Comparison of ENCODE assay signal across 7 mouse cellular contexts in genomic region chr7:80457241-80457640, GRCm38 (mm10). TPM values are rescaled to one million over a fixed set of nuclear protein-coding genes. Genes with fewer than 3 reads are reported as not detected.
DNase-seq lines count a peak whose midpoint lies in the region; ATAC-seq and TF ChIP-seq lines count a peak whose summit lies in the region.

No protein-coding gene starts in this region.

- H3K9me3 ChIP-seq in liver, embryonic 14.5 days (ENCODE audit: control insufficient read depth, low read length): no peaks in the 10 kb centered on the region
- H3K9me3 ChIP-seq in stomach, embryonic 16.5 days (replicated peaks; ENCODE audit: control insufficient read depth, low read length): no peaks in the 10 kb centered on the region

- no peak overlapping the region for H3K9ac ChIP-seq in liver, embryonic 14.5 days (replicated peaks)
- no peak overlapping the region for H3K9ac ChIP-seq in stomach, embryonic 16.5 days (ENCODE audit: low read length)

- WGBS in liver, embryonic 14.5 days (ENCODE audit: insufficient replicate concordance): 78% methylated on average over 6 of the region's 6 CpGs
- WGBS in stomach, embryonic 16.5 days: 47% methylated on average over 6 of the region's 6 CpGs

- peaks cover 0 to 6% of the 10 kb centered on the region in 2 experiments; a peak in 1 of 4 replicates for H3K4me1 ChIP-seq in liver, embryonic 14.5 days (replicated peaks; ENCODE audit: control insufficient read depth in 2 of 2, insufficient read depth in 2 of 2, low read length in 1 of 2)
- peaks cover 19% of the 10 kb centered on the region for H3K4me1 ChIP-seq in stomach, embryonic 16.5 days (ENCODE audit: control insufficient read depth, insufficient read depth, low read length)

- peak overlapping the region; percentile 72 for H3K27ac ChIP-seq in gastrocnemius, adult 2 months
- no peak overlapping the region for H3K27ac ChIP-seq in liver, embryonic 14.5 days
- no peak overlapping the region for H3K27ac ChIP-seq in stomach, embryonic 16.5 days (ENCODE audit: low read length)

- DNase-seq in left cerebral cortex, adult 11 months (ENCODE audit: low spot score): peak; percentile 18
- no peak for DNase-seq in left cerebral cortex, postnatal 36 days (ENCODE audit: low spot score in 2 of 2)
- DNase-seq in gastrocnemius, adult 2 months: peak; percentile 81
- no peak for DNase-seq in liver, embryonic 14.5 days (ENCODE audit: low read depth in 3 of 3, low spot score in 3 of 3)
- DNase-seq in retina, embryonic 14.5 days (ENCODE audit: low spot score): no peak
- no peak for DNase-seq in frontal cortex, postnatal 36 days (ENCODE audit: low spot score in 2 of 2)

- H3K4me2 ChIP-seq in liver, embryonic 14.5 days (ENCODE audit: low read depth): no peak overlapping the region
- H3K4me2 ChIP-seq in stomach, embryonic 16.5 days (ENCODE audit: low read depth, low read length): no peak overlapping the region

- no peaks in the 10 kb centered on the region for H3K27me3 ChIP-seq in liver, embryonic 14.5 days (ENCODE audit: control insufficient read depth, insufficient read depth, low read length)
- no peaks in the 10 kb centered on the region for H3K27me3 ChIP-seq in stomach, embryonic 16.5 days (ENCODE audit: control insufficient read depth, insufficient read depth, low read length)

- intact Hi-C loops in left cerebral cortex, postnatal 36 days (cut with DNase I): no loop called here
- intact Hi-C loops in gastrocnemius, adult 2 months (cut with DNase I): loop anchor here (5.0 kb wide), 1 partner anchor 50 kb away; the partner anchor contains the start of gene Furin

- no peak for TF ChIP-seq EP300 in liver, embryonic 14.5 days (IDR thresholded peaks at IDR 0.05; ENCODE audit: low read depth)

- peak overlapping the region; percentile 40 for H3K4me3 ChIP-seq in gastrocnemius, adult 2 months
- no peak overlapping the region for H3K4me3 ChIP-seq in liver, embryonic 14.5 days (ENCODE audit: insufficient read depth in 1 of 2, low read depth in 2 of 2, low read length in 2 of 2)
- no peak overlapping the region for H3K4me3 ChIP-seq in stomach, embryonic 16.5 days (replicated peaks; ENCODE audit: low read length)

- H3K36me3 ChIP-seq in liver, embryonic 14.5 days (replicated peaks; ENCODE audit: control insufficient read depth, insufficient read depth, low read depth): peaks cover 72% of the 10 kb centered on the region
- H3K36me3 ChIP-seq in stomach, embryonic 16.5 days (ENCODE audit: control insufficient read depth, insufficient read depth, low read length): peaks cover 4% of the 10 kb centered on the region; the same call in 1 of the 2 replicates

- no peak for TF ChIP-seq CTCF in gastrocnemius, adult 2 months (IDR thresholded peaks at IDR 0.05)
- no peak for TF ChIP-seq CTCF in liver, embryonic 14.5 days (IDR thresholded peaks at IDR 0.05; ENCODE audit: low read depth)

- 0 out of 2 replicates have a peak, but pooled peaks have one; percentile 31 for ATAC-seq in liver, embryonic 14.5 days (ENCODE audit: insufficient read depth)
- ATAC-seq in stomach, embryonic 16.5 days (ENCODE audit: insufficient read depth, low FRiP score): 0 out of 2 replicates have a peak, but pooled peaks have one; percentile 39

RNA-seq across cellular contexts. Expression of gene Furin, which starts 52.0 kb away (rescaled TPM):
- total RNA-seq in left cerebral cortex, postnatal 36 days (2021): 10 to 100 TPM; 30.7 to 38.5 TPM
- total RNA-seq in gastrocnemius, adult 2 months (2021): 10 to 100 TPM; 48.5 to 49.0 TPM
- 6.0 and 6.7 TPM in 2 replicates for polyA plus RNA-seq in liver, embryonic 14.5 days (2012; rRNA removed)
- 3.8 and 4.5 TPM in 2 replicates for polyA plus RNA-seq in liver, embryonic 14.5 days (2014; fragmentation: Nextera tagmentation; extraction: Ambion mirVana)
- 8.7 and 9.5 TPM in 2 replicates for polyA plus RNA-seq in stomach, embryonic 16.5 days (2015; fragmentation: Nextera tagmentation; extraction: Ambion mirVana)

Comparison
In these comparisons a context has a peak if more than half of its experiments do, and no peak if none do; other contexts are left out.
1. DNase-seq: peak in left cerebral cortex, adult 11 months (single experiment) and gastrocnemius, adult 2 months (single experiment); none in left cerebral cortex, postnatal 36 days (0 of 2), liver, embryonic 14.5 days (0 of 3), retina, embryonic 14.5 days (single experiment) and frontal cortex, postnatal 36 days (0 of 2).